Mouse (Mus musculus) limb, embryonic 15.5 days (tissue): Measurements from ENCODE around the gene Smg8. TPM values are rescaled to one million over a fixed set of nuclear protein-coding genes. Genes with fewer than 3 reads are reported as not detected.

Experiments used
- ATAC-seq: fragments of 200-750 bp; cut with Nextera tagmentation; 2 replicates; pipeline ENCODE4 v1.8.0; 2017; ENCODE audit warnings: low read depth, moderate TSS enrichment; ENCODE audit not compliant: insufficient number of reproducible peaks, low FRiP score, low TSS enrichment
- H3K27ac ChIP-seq: fragments of 300-500 bp; sonication (generic); 2 replicates; pipeline ENCODE4 v1.5.1; 2015; ENCODE audit warnings: moderate library complexity, mild to moderate bottlenecking, inconsistent platforms
- H3K27me3 ChIP-seq: fragments of 300-500 bp; sonication (generic); 2 replicates; pipeline ENCODE4 v1.6.1; 2015; ENCODE audit warnings: inconsistent platforms
- H3K36me3 ChIP-seq: fragments of 300-500 bp; sonication (generic); 2 replicates; pipeline ENCODE4 v1.6.1; 2015; ENCODE audit warnings: inconsistent platforms
- H3K4me1 ChIP-seq: fragments of 300-500 bp; sonication (generic); 2 replicates; pipeline ENCODE4 v1.6.1; 2015; ENCODE audit warnings: inconsistent platforms
- H3K4me2 ChIP-seq: fragments of 300-500 bp; sonication (generic); 2 replicates; pipeline ENCODE4 v1.6.1; 2015; ENCODE audit warnings: mild to moderate bottlenecking, inconsistent platforms
- H3K4me3 ChIP-seq: fragments of 300-500 bp; sonication (generic); 2 replicates; pipeline ENCODE4 v1.5.1; 2015; ENCODE audit warnings: mild to moderate bottlenecking, inconsistent platforms
- H3K9ac ChIP-seq: fragments of 300-500 bp; sonication (generic); 2 replicates; pipeline ENCODE4 v1.6.1; 2015; ENCODE audit warnings: inconsistent platforms
- H3K9me3 ChIP-seq: fragments of 300-500 bp; sonication (generic); 2 replicates; pipeline ENCODE4 v1.6.1; 2016; ENCODE audit warnings: inconsistent platforms
- WGBS: fragments of 180-500 bp; shearing (Covaris S2); methylation state at CpG from one replicate; pipeline ENCODE4 v1.1.7; 2015; 5-methylcytosine and 5-hydroxymethylcytosine counted together
- polyA plus RNA-seq: library from polyadenylated mRNA; unstranded; fragments of >200 nt; fragmentation: Nextera tagmentation; extraction: Ambion mirVana; gene quantifications from 2 replicates; pipeline ENCODE4 v1.2.1, GENCODE M21; 2015

Smg8 gene
- polyA plus RNA-seq = 18.9 and 20.0 TPM in 2 replicates

GRCm38 (mm10) chr11:87086290-87086984 lies at the start of gene Smg8:
Gene Smg8, minus strand, starts transcription at chr11:87086774.
- WGBS = 1% methylated on average over 43 of the region's 43 CpGs
- Histone ChIP-seq H3K9me3 (no peaks in the 10 kb centered on the region), H3K9ac (peak within 1 kb of the TSS; percentile 91), H3K36me3 (peaks cover 44% of the 10 kb centered on the region), H3K4me1 (peaks cover 22% of the 10 kb centered on the region), H3K4me3 (peak within 1 kb of the TSS; percentile 94), H3K4me2 (peak within 1 kb of the TSS; percentile 74), H3K27ac (peak within 1 kb of the TSS; percentile 83), H3K27me3 (no peaks in the 10 kb centered on the region)
- peak; percentile 85 for ATAC-seq

DNA sequence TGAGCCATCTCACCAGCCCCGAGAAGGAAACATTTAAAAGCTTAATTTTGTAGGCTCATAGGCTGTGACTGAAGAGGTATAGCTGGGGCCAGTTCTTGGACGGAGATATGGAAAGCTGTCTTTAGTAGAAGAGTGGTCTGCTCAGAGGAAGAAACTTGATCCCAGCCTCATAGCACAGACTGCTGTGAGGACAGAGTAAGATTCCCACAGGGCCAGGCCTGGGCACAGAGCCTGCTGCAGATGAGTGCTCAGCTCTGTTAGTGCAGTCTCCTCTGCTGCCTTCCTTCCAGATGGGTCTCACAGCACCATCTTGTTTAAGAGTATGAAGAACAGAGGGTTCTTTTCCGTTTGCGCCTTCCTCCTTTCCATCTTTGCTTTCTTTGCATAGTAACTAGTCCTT lies 49.7 kb upstream of the Smg8 start:
- Histone ChIP-seq H3K27me3 (no peaks in the 10 kb centered on the region), H3K9ac (no peak overlapping the region), H3K4me2 (no peak overlapping the region), H3K27ac (no peak overlapping the region), H3K36me3 (no peaks in the 10 kb centered on the region), H3K4me1 (no peaks in the 10 kb centered on the region), H3K4me3 (no peak overlapping the region), H3K9me3 (no peaks in the 10 kb centered on the region)
- WGBS = 76% methylated on average over 4 of the region's 4 CpGs
- ATAC-seq = 0 out of 2 replicates have a peak, but pooled peaks have one; percentile 14

DNA sequence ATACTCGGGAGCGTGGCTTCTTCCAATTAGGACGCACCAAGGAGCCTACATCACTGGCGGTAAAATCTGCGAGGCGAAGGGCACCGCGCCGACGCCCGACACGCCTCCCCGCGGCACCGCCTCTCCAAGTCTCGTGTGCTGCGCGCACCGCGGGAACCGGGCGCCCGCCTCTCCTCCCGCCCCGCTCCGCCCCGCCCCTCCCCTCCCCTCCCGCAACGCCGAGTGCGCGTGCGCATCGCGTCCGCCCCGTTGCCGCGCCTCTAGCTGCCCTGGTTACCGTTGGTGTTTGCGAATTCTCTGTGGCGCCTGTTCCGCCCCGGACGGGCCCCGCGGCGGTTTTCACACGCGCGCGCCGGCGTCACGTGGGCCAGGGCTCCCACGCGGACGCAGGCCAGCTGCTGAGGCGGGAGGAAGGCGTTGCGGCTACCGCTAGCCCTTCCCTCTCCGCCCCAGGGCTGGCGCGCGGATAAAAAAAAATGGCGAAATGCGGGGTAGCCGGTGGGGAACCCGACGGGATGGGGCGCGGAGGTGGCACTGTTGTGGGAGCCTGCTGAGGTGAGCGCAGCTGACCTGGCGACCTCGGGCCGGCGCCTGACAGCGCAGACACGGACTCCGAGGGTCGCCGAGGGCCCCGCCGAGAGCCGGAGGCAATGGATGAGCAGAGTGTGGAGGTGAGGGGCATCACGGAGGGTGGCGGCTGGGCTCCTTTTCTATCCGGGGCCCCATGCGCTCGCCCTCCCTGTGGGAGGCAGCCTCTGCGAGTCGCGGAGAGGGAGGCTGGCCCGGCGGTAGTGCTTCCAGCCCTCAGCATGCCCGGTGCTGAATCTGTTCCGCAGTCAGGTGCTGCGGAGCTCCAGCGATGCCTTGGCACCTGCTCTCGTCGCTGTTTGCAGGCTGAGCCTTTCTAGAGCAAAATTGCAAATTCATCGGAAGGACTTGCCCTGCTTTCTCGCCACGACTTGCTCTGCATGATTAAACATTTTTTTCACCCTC lies 40.5 kb upstream of the Smg8 start, which contains the start of gene Trim37:
Trim37 (plus strand) TSS at position 254 of the 993 bp plus-strand sequence.
- Histone ChIP-seq H3K27ac (peak within 1 kb of the TSS; percentile 88), H3K4me2 (peak within 1 kb of the TSS; percentile 86), H3K27me3 (no peaks in the 10 kb centered on the region), H3K9ac (peak within 1 kb of the TSS; percentile 67), H3K36me3 (peaks cover 20% of the 10 kb centered on the region), H3K4me3 (peak within 1 kb of the TSS; percentile 89), H3K9me3 (no peaks in the 10 kb centered on the region), H3K4me1 (0 out of 2 replicates have a peak, but pooled peaks cover 14% of the 10 kb centered on the region)
- ATAC-seq = peak; percentile 94
- under 1% methylated on average over 83 of the region's 105 CpGs for whole genome bisulfite sequencing

DNA sequence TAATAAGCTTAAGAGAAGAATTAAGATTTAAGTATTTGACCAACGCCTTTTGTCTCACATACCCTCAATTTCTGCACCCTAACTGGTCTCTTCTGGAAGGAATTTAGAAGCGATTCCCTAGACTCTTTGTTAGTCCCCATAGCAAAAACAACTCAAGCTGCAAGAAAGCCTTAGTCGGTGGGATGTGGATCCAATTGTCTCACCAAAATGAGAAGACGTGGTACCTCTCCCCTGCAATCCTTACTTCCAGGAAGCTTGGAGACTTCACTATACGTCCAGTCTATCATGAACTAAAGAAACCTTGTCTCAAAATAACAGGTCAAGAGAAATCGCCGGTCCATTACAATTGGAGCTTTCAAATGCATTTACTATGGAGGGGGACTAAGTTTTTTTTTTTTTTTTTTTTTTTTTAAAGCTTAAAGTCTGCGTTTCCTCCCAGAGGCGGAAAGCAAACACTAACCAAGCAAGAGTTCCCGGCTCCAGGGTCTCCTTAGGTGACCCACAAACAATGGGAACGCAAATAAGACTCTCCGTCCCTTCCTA lies 39.8 kb upstream of the Smg8 start:
- Histone ChIP-seq H3K36me3 (peaks cover 23% of the 10 kb centered on the region), H3K27me3 (no peaks in the 10 kb centered on the region), H3K27ac (peak overlapping the region; percentile 81), H3K9ac (peak overlapping the region; percentile 23; the same call in 1 of the 2 replicates), H3K9me3 (no peaks in the 10 kb centered on the region), H3K4me3 (peak overlapping the region; percentile 89), H3K4me2 (peak overlapping the region; percentile 86), H3K4me1 (0 out of 2 replicates have a peak, but pooled peaks cover 14% of the 10 kb centered on the region)
- WGBS = under 1% methylated on average over 12 of the region's 12 CpGs
- ATAC-seq = no peak

GRCm38 (mm10) chr11:87125562-87125961 lies 39.0 kb upstream of the Smg8 start:
- 50% methylated on average over 4 of the region's 4 CpGs for WGBS
- Histone ChIP-seq H3K36me3 (peaks cover 30% of the 10 kb centered on the region), H3K9ac (no peak overlapping the region), H3K4me1 (0 out of 2 replicates have a peak, but pooled peaks cover 14% of the 10 kb centered on the region), H3K4me2 (0 out of 2 replicates have a peak overlapping the region, but pooled peaks have one; percentile 86), H3K27ac (no peak overlapping the region), H3K4me3 (no peak overlapping the region), H3K9me3 (no peaks in the 10 kb centered on the region), H3K27me3 (no peaks in the 10 kb centered on the region)
- ATAC-seq = no peak

- no peak overlapping the region for H3K9ac ChIP-seq
- peaks cover 59% of the 10 kb centered on the region for H3K36me3 ChIP-seq
- H3K4me2 ChIP-seq = no peak overlapping the region
- 0 out of 2 replicates have a peak, but pooled peaks cover 4% of the 10 kb centered on the region for H3K4me1 ChIP-seq
- H3K9me3 ChIP-seq = no peaks in the 10 kb centered on the region
- H3K27me3 ChIP-seq = no peaks in the 10 kb centered on the region
- no peak overlapping the region for H3K4me3 ChIP-seq
- WGBS = 83% methylated on average over 8 of the region's 8 CpGs
- ATAC-seq = no peak
- H3K27ac ChIP-seq = no peak overlapping the region
Observed at GRCm38 (mm10) chr11:87121864-87122263, 35.3 kb upstream of the Smg8 start.

DNA sequence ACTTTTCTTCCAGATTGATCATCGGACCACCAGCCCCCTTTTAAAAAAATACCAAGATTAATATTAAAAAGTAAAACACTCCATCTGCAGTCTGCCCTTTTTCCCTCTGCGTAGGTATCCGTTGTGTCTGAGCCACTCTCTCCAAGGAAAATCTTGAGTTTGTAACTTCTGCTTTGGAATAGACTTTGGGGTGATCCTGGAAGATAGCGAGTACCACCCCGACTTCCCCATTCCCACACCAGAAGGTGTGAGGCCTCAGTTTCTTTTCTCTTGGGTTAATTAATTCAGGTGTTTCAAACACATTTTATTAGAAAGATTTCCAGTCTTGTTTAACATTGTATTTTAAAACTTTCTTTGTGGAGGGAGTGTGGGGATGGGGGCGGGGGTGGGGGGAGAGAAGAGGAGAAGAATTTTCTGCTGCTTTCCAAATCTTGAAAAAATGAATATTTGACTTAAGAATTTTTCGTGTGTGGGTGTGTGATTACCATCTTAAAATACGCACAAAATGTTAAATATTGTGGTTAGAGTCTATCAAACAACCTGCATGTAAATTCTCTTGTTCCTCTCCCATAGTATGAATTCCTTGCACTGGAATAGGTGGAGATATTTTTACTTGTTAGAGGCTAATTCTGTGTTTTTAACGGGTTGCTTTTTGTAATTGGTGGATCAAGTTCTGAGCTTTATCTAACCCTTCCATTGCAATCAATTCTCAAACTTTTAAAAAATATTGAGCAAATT lies 23.8 kb upstream of the Smg8 start:
- Histone ChIP-seq H3K9me3 (no peaks in the 10 kb centered on the region), H3K4me1 (peaks cover 4% of the 10 kb centered on the region; the same call in 1 of the 2 replicates), H3K36me3 (peaks cover 10% of the 10 kb centered on the region), H3K9ac (peak overlapping the region; percentile 92), H3K4me3 (peak overlapping the region; percentile 90), H3K27ac (peak overlapping the region; percentile 97), H3K27me3 (no peaks in the 10 kb centered on the region), H3K4me2 (peak overlapping the region; percentile 61)
- WGBS = 4% methylated on average over 9 of the region's 9 CpGs
- no peak for ATAC-seq

GRCm38 (mm10) chr11:87109519-87110171 lies 23.1 kb upstream of the Smg8 start:
- Histone ChIP-seq H3K9me3 (no peaks in the 10 kb centered on the region), H3K4me1 (peaks cover 4% of the 10 kb centered on the region; the same call in 1 of the 2 replicates), H3K4me2 (peak overlapping the region; percentile 61), H3K9ac (peak overlapping the region; percentile 92), H3K27ac (peak overlapping the region; percentile 97), H3K4me3 (peak overlapping the region; percentile 90), H3K36me3 (peaks cover 10% of the 10 kb centered on the region), H3K27me3 (no peaks in the 10 kb centered on the region)
- no peak for ATAC-seq
- under 1% methylated on average over 42 of the region's 42 CpGs for WGBS

DNA sequence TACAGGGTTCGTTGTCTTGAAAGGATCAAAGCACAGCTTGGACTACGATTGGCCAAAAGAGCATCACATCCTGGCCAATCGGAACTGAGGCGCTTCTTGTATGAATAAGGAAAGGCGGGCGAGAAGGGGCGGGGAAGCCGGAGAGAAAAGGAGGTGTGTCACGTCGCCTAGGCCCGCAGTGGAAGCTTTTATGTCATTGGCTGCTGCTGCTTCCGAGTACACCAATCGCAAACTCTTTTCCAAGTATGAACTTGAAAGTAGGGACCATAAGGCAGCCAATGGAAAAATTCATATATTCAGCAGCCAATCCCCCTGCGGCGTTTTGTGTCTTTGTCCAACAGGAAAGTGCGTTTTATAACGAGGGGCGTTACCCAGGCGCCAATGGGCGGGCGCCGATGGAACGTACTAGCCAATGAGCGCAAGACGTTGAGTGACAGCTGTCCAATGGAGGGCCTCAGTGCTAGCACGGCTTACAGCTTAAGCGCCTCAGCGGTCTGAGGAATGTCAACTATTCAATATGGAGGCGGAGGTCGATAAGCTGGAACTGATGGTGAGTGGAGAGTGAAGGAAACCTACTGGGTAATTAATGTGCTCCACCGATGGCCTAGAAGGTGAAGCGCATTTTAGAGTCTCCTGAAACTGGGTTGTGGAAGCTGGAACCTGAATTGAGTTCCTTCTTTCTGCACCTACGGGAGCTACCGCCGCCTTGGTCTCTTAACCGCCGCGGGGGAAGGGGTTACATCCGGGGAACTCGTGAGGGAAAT lies 22.4 kb upstream of the Smg8 start, which contains the start of gene Ska2:
Ska2 (plus strand) TSS at position 480 of the 764 bp plus-strand sequence.
- H3K27me3 ChIP-seq = no peaks in the 10 kb centered on the region
- peaks cover 16% of the 10 kb centered on the region for H3K36me3 ChIP-seq
- peaks cover 4% of the 10 kb centered on the region; the same call in 1 of the 2 replicates for H3K4me1 ChIP-seq
- WGBS = under 1% methylated on average over 40 of the region's 40 CpGs
- H3K9ac ChIP-seq = peak within 1 kb of the TSS; percentile 92
- peak within 1 kb of the TSS; percentile 61 for H3K4me2 ChIP-seq
- peak; percentile 100 for ATAC-seq
- peak within 1 kb of the TSS; percentile 90 for H3K4me3 ChIP-seq
- H3K27ac ChIP-seq = peak within 1 kb of the TSS; percentile 97
- H3K9me3 ChIP-seq = no peaks in the 10 kb centered on the region

GRCm38 (mm10) chr11:87108409-87108754 lies 21.8 kb upstream of the Smg8 start, which contains the start of gene Prr11:
Gene Prr11, minus strand, starts transcription at chr11:87108708.
- Histone ChIP-seq H3K27ac (peak within 1 kb of the TSS; percentile 97), H3K9ac (peak within 1 kb of the TSS; percentile 92), H3K4me1 (peaks cover 4% of the 10 kb centered on the region; the same call in 1 of the 2 replicates), H3K27me3 (no peaks in the 10 kb centered on the region), H3K36me3 (peaks cover 19% of the 10 kb centered on the region), H3K4me3 (peak within 1 kb of the TSS; percentile 90), H3K4me2 (peak within 1 kb of the TSS; percentile 61), H3K9me3 (no peaks in the 10 kb centered on the region)
- ATAC-seq = no peak
- WGBS = under 1% methylated on average over 14 of the region's 14 CpGs
